Mouse (Mus musculus) G1E (cell line): ENCODE data around the gene Dhrs3. TPM values are rescaled to one million over a fixed set of nuclear protein-coding genes. Genes with fewer than 3 reads are reported as not detected.

Source experiments
- ATAC-seq: 2 replicates; pipeline ENCODE4 v1.8.0; 2016; ENCODE audit warnings: mild to moderate bottlenecking; ENCODE audit not compliant: insufficient number of reproducible peaks, poor library complexity, low FRiP score, severe bottlenecking; ENCODE audit errors: extremely low read depth
- DNase-seq: peaks from one replicate; pipeline ENCODE4 v3.0.0; 2012; ENCODE audit warnings: low spot score
- H3K27me3 ChIP-seq: 2 replicates; pipeline ENCODE4 v1.6.1; 2012; ENCODE audit warnings: mild to moderate bottlenecking, low read length, inconsistent platforms; ENCODE audit not compliant: insufficient read depth
- H3K36me3 ChIP-seq: replicated peaks from 2 replicates; pipeline ENCODE3; 2012; ENCODE audit warnings: mild to moderate bottlenecking, inconsistent platforms
- H3K4me1 ChIP-seq: 2 replicates; pipeline ENCODE4 v1.6.1; 2012; ENCODE audit warnings: low read depth, low read length, inconsistent platforms, mixed read lengths; ENCODE audit not compliant: insufficient read depth
- H3K4me3 ChIP-seq: 2 replicates; pipeline ENCODE4 v1.5.1; 2012; ENCODE audit warnings: low read depth, mild to moderate bottlenecking, inconsistent platforms, low read length, moderate library complexity, mixed read lengths
- H3K9me3 ChIP-seq: replicated peaks from 2 replicates; pipeline ENCODE4 v1.6.1; 2012; ENCODE audit warnings: inconsistent platforms
- CTCF ChIP-seq: IDR thresholded peaks from 2 replicates; pipeline ENCODE4 v1.5.1; 2012; ENCODE audit warnings: low read depth, low read length, inconsistent platforms, mixed read lengths
- GATA1 ChIP-seq: IDR thresholded peaks from 2 replicates; pipeline ENCODE4 v1.6.1; 2012; ENCODE audit warnings: borderline replicate concordance, low read length, inconsistent platforms, mixed read lengths
- GATA2 ChIP-seq: IDR thresholded peaks from 2 replicates; pipeline ENCODE4 v1.6.1; 2012; ENCODE audit warnings: low read depth, low read length, inconsistent platforms, borderline replicate concordance
- POLR2AphosphoS5 ChIP-seq: IDR thresholded peaks from 2 replicates; pipeline ENCODE4 v1.6.1; 2012; ENCODE audit warnings: low read depth, low read length, inconsistent platforms; ENCODE audit not compliant: insufficient replicate concordance
- TAL1 ChIP-seq: conservative IDR thresholded peaks from 2 replicates; pipeline ENCODE4 v1.6.1; 2012; ENCODE audit warnings: low read depth, low read length, inconsistent platforms, mixed read lengths
- polyA plus RNA-seq: library from polyadenylated mRNA; stranded (reverse); fragments of >175 nt; gene quantifications from 2 replicates; pipeline ENCODE4 v1.2.3, GENCODE M21; 2012
- total RNA-seq, 2 experiments: library from RNA; stranded (forward) in 1 of 2; stranded (reverse) in 1 of 2; fragments of 200-1000 nt in 1 of 2; fragments of >200 nt in 1 of 2; fragmentation: Nextera tagmentation in 1 of 2; gene quantifications; 2 replicates each; pipeline ENCODE4 v1.2.3; 2014 to 2017

Dhrs3 gene
- total and polyA plus RNA-seq, 3 experiments, result 0.36 to 20.9 (median 4.4) TPM

GRCm38 (mm10) chr4:144949441-144950326 is 57.1 kb downstream of the Dhrs3 start:
- Histone ChIP-seq H3K36me3 (no peaks in the 10 kb centered on the region), H3K4me3 (no peak overlapping the region), H3K9me3 (no peaks in the 10 kb centered on the region), H3K27me3 (0 out of 2 replicates have a peak, but pooled peaks cover 3% of the 10 kb centered on the region), H3K4me1 (peaks cover 3% of the 10 kb centered on the region; the same call in 1 of the 2 replicates)
- no peak for ATAC-seq
- TF ChIP-seq TAL1, result no peak
- no peak for TF ChIP-seq POLR2AphosphoS5
- TF ChIP-seq CTCF, result no peak
- TF ChIP-seq GATA2, result no peak
- no peak for TF ChIP-seq GATA1
- no peak for DNase-seq

GRCm38 (mm10) chr4:144950327-144950711 is 57.7 kb downstream of the Dhrs3 start:
- ATAC-seq (no peak), DNase-seq (no peak)
- Histone ChIP-seq H3K9me3 (no peaks in the 10 kb centered on the region), H3K4me1 (peaks cover 3% of the 10 kb centered on the region; the same call in 1 of the 2 replicates), H3K36me3 (no peaks in the 10 kb centered on the region), H3K4me3 (no peak overlapping the region), H3K27me3 (0 out of 2 replicates have a peak, but pooled peaks cover 3% of the 10 kb centered on the region)
- TF ChIP-seq CTCF, result no peak
- no peak for TF ChIP-seq GATA2
- no peak for TF ChIP-seq TAL1
- no peak for TF ChIP-seq GATA1
- no peak for TF ChIP-seq POLR2AphosphoS5

GRCm38 (mm10) chr4:144950883-144951282 is 58.3 kb downstream of the Dhrs3 start:
- DNase-seq (no peak), ATAC-seq (no peak)
- Histone ChIP-seq H3K27me3 (0 out of 2 replicates have a peak, but pooled peaks cover 3% of the 10 kb centered on the region), H3K4me1 (peaks cover 3% of the 10 kb centered on the region; the same call in 1 of the 2 replicates), H3K4me3 (no peak overlapping the region), H3K9me3 (no peaks in the 10 kb centered on the region), H3K36me3 (no peaks in the 10 kb centered on the region)
- TF ChIP-seq POLR2AphosphoS5, result no peak
- no peak for TF ChIP-seq CTCF
- no peak for TF ChIP-seq TAL1
- TF ChIP-seq GATA2, result no peak
- TF ChIP-seq GATA1, result no peak

GRCm38 (mm10) chr4:144951859-144952258 is 59.2 kb downstream of the Dhrs3 start:
- TF ChIP-seq TAL1, result no peak
- no peak for TF ChIP-seq POLR2AphosphoS5
- TF ChIP-seq CTCF, result no peak
- TF ChIP-seq GATA2, result no peak
- no peak for TF ChIP-seq GATA1
- DNase-seq, result no peak
- Histone ChIP-seq H3K27me3 (0 out of 2 replicates have a peak, but pooled peaks cover 3% of the 10 kb centered on the region), H3K36me3 (no peaks in the 10 kb centered on the region), H3K4me3 (no peak overlapping the region), H3K9me3 (no peaks in the 10 kb centered on the region), H3K4me1 (peaks cover 3% of the 10 kb centered on the region; the same call in 1 of the 2 replicates)
- ATAC-seq, result no peak

GRCm38 (mm10) chr4:144953421-144953820 is 60.8 kb downstream of the Dhrs3 start:
- DNase-seq (no peak), ATAC-seq (no peak)
- Histone ChIP-seq H3K4me1 (peaks cover 3% of the 10 kb centered on the region; the same call in 1 of the 2 replicates), H3K36me3 (no peaks in the 10 kb centered on the region), H3K9me3 (no peaks in the 10 kb centered on the region), H3K4me3 (no peak overlapping the region), H3K27me3 (0 out of 2 replicates have a peak, but pooled peaks cover 3% of the 10 kb centered on the region)
- TF ChIP-seq GATA1, result no peak
- TF ChIP-seq POLR2AphosphoS5, result no peak
- TF ChIP-seq GATA2, result no peak
- TF ChIP-seq CTCF, result no peak
- no peak for TF ChIP-seq TAL1

- DNase-seq (no peak), ATAC-seq (no peak)
- no peak overlapping the region for H3K4me3 ChIP-seq
- no peaks in the 10 kb centered on the region; the same call in 1 of the 2 replicates for H3K4me1 ChIP-seq
- H3K27me3 ChIP-seq, result no peaks in the 10 kb centered on the region
- no peaks in the 10 kb centered on the region for H3K9me3 ChIP-seq
- no peak for TF ChIP-seq POLR2AphosphoS5
- no peak for TF ChIP-seq GATA2
- no peak for TF ChIP-seq CTCF
- no peak for TF ChIP-seq GATA1
- no peak for TF ChIP-seq TAL1
- no peaks in the 10 kb centered on the region for H3K36me3 ChIP-seq
These were observed 63.2 kb downstream of the Dhrs3 start for GRCm38 (mm10) chr4:144955863-144956262.
